Mouse (Mus musculus) embryonic facial prominence, embryonic 11.5 days (tissue): ENCODE results near the gene B3gnt4. TPM values are rescaled to one million over a fixed set of nuclear protein-coding genes. Genes with fewer than 3 reads are reported as not detected.

Experiments used
- ATAC-seq: fragments of 200-750 bp; cut with Nextera tagmentation; replicated peaks from 2 replicates; pipeline ENCODE4 v1.8.0; 2017; ENCODE audit warnings: low read depth; ENCODE audit not compliant: insufficient number of reproducible peaks, low FRiP score, low TSS enrichment
- DNase-seq: peaks from one replicate; pipeline ENCODE4 v3.0.0-alpha.2; 2015; ENCODE audit warnings: low spot score
- H3K27ac ChIP-seq: fragments of 300-500 bp; sonication (generic); replicated peaks from 2 replicates; pipeline ENCODE4 v1.5.1; 2014; ENCODE audit warnings: mild to moderate bottlenecking, low read depth, low read length, control low read depth
- H3K27me3 ChIP-seq: fragments of 300-500 bp; sonication (generic); 2 replicates; pipeline ENCODE4 v1.6.1; 2014; ENCODE audit warnings: mild to moderate bottlenecking, low read length, moderate library complexity, mixed read lengths; ENCODE audit not compliant: control insufficient read depth, insufficient read depth
- H3K36me3 ChIP-seq: fragments of 300-500 bp; sonication (generic); replicated peaks from 2 replicates; pipeline ENCODE4 v1.6.1; 2014; ENCODE audit warnings: low read depth, mild to moderate bottlenecking, low read length, moderate library complexity, mixed read lengths; ENCODE audit not compliant: control insufficient read depth, insufficient read depth
- H3K4me1 ChIP-seq: fragments of 300-500 bp; sonication (generic); 2 replicates; pipeline ENCODE4 v1.6.1; 2014; ENCODE audit warnings: low read length, mixed read lengths; ENCODE audit not compliant: control insufficient read depth, insufficient read depth
- H3K4me2 ChIP-seq: fragments of 300-500 bp; sonication (generic); 2 replicates; pipeline ENCODE4 v1.6.1; 2014; ENCODE audit warnings: low read depth, mild to moderate bottlenecking, control low read depth, low read length, moderate library complexity
- H3K4me3 ChIP-seq: fragments of 300-500 bp; sonication (generic); 2 replicates; pipeline ENCODE4 v1.5.1; 2014; ENCODE audit warnings: low read depth, low read length, control low read depth
- H3K9ac ChIP-seq: fragments of 300-500 bp; sonication (generic); replicated peaks from 2 replicates; pipeline ENCODE4 v1.6.1; 2014; ENCODE audit warnings: mild to moderate bottlenecking, control low read depth, low read length
- H3K9me3 ChIP-seq: fragments of 300-500 bp; sonication (generic); replicated peaks from 2 replicates; pipeline ENCODE4 v1.6.1; 2016; ENCODE audit warnings: mild to moderate bottlenecking, low read length, inconsistent platforms, mixed read lengths; ENCODE audit not compliant: control insufficient read depth
- WGBS: fragments of 180-500 bp; shearing (Covaris S2); extraction: QIAGEN DNeasy Blood & Tissue Kit; methylation state at CpG from one replicate; pipeline ENCODE4 v1.1.7; 2014; 5-methylcytosine and 5-hydroxymethylcytosine counted together
- polyA plus RNA-seq: library from polyadenylated mRNA; unstranded; fragments of >200 nt; fragmentation: Nextera tagmentation; extraction: Ambion mirVana; gene quantifications from 2 replicates; pipeline ENCODE4 v1.2.1, GENCODE M21; 2014

The B3gnt4 gene
- polyA plus RNA-seq: 1.6 and 1.8 TPM in 2 replicates

DNA sequence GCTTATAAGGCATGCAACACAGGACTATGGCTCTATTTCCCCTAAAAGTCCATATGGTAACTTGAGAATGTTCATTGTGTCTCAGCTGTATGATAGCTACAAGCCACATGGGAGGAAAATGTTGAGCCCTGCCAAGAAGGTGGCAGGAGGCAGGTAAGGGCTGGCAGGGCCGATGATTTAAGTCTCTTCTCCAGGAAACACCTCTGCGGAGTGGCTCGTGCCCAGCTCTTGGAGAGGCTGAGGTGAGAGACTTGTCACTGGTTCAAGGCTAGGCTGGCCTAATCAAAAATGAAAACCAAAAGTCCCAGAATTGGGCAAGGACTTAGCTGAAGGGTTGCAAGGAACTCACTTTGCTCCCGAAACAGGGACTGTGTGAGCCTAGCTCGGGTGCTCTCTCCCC lies at the start of gene B3gnt4:
B3gnt4 (plus strand) TSS at position 301 of the 400 bp plus-strand sequence.
- no peak within 1 kb of the TSS for H3K4me3 ChIP-seq
- no peak for ATAC-seq
- WGBS: 89% methylated on average over 5 of the region's 5 CpGs
- no peaks in the 10 kb centered on the region for H3K4me1 ChIP-seq
- no peaks in the 10 kb centered on the region; the same call in 1 of the 2 replicates for H3K36me3 ChIP-seq
- DNase-seq: no peak
- H3K9me3 ChIP-seq: no peaks in the 10 kb centered on the region
- H3K4me2 ChIP-seq: no peak within 1 kb of the TSS
- H3K27me3 ChIP-seq: no peaks in the 10 kb centered on the region
- no peak within 1 kb of the TSS for H3K27ac ChIP-seq
- no peak within 1 kb of the TSS for H3K9ac ChIP-seq

DNA sequence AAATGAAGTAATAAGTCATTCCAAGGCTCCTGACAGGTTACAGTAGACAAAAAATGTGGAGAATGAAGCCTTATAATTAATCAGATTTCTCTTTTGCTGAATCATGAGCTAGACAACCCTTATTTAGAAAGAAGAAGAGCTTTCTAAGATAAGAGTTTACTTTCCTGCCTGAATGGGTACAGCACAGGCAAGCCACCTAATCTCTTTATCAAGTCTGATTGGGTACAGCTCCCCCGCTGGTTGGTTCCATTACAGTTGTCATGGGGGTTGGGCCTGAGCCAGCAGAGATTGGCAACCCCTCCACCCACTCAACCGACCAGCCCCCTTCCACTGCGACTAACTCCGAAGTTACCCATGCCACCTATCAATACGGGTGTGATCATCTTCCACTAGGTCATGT lies 48.8 kb upstream of the B3gnt4 start:
- Histone ChIP-seq H3K27ac (no peak overlapping the region), H3K9me3 (no peaks in the 10 kb centered on the region), H3K27me3 (no peaks in the 10 kb centered on the region), H3K36me3 (no peaks in the 10 kb centered on the region), H3K4me2 (no peak overlapping the region), H3K9ac (no peak overlapping the region), H3K4me3 (no peak overlapping the region), H3K4me1 (no peaks in the 10 kb centered on the region)
- WGBS: 55% methylated on average over 5 of the region's 5 CpGs
- no peak for DNase-seq
- no peak for ATAC-seq

DNA sequence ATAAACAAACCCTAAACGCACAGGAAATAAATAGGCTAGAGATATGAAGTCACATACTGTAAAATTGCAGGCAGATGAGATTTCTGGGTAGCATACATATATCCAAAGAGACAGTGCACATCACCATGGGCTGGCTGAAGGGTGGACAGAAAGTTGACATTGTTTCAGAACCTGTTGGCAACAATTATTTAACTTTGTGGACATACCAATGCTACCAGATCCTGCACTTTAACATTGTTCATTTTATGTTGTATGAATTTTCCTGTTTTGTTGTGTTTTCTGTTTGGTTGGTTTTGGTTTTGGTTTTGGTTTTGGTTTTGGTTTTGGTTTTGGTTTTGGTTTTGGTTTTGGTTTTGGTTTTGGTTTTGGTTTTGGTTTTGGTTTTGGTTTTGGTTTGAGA lies 45.6 kb upstream of the B3gnt4 start:
- DNase-seq: no peak
- Histone ChIP-seq H3K4me1 (no peaks in the 10 kb centered on the region), H3K9ac (no peak overlapping the region)

DNA sequence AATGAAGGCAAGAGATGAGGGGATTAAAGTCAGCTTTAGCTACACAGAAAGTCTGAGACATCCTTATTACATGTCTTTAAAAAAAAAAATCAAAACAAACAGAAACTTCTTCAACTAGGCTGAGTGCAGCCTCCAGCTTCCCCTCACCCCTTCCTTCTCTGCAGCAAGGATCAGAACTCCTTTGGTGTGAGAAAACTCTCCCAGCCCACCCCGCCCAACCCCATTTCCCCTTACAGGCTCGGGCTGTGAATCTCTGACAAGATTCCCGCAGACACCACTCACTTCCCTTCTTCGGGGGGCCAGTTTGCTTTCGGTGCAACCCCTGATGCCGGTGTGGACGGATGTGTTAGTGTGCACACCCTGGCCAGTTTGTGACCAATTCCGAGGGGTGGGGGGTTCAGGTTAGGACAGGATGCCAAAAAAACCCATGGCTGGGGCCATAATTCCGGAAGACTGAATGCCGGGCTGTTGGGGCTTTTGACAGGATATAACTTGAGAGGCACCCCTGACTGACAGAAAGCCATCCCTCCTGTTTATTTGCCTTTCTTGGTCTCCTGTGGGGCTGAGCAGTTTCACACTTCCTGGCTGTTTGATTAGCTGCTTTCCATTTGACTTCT lies 39.4 kb upstream of the B3gnt4 start:
- Histone ChIP-seq H3K36me3 (no peaks in the 10 kb centered on the region), H3K27me3 (no peaks in the 10 kb centered on the region), H3K4me1 (no peaks in the 10 kb centered on the region), H3K4me3 (no peak overlapping the region), H3K27ac (no peak overlapping the region; the same call in 1 of the 2 replicates), H3K4me2 (no peak overlapping the region), H3K9ac (no peak overlapping the region), H3K9me3 (no peaks in the 10 kb centered on the region)
- ATAC-seq: no peak
- DNase-seq: peak; percentile 4
- 56% methylated on average over 10 of the region's 10 CpGs for WGBS

More for the DNA sequence above, 45.6 kb upstream of the B3gnt4 start:
- no peaks in the 10 kb centered on the region for H3K27me3 ChIP-seq
- no peak overlapping the region for H3K4me2 ChIP-seq
- no peak overlapping the region for H3K27ac ChIP-seq
- ATAC-seq: no peak
- no peak overlapping the region for H3K4me3 ChIP-seq
- no peaks in the 10 kb centered on the region for H3K9me3 ChIP-seq
- 87% methylated on average over 1 of the region's 1 CpGs for WGBS
- no peaks in the 10 kb centered on the region for H3K36me3 ChIP-seq

DNA sequence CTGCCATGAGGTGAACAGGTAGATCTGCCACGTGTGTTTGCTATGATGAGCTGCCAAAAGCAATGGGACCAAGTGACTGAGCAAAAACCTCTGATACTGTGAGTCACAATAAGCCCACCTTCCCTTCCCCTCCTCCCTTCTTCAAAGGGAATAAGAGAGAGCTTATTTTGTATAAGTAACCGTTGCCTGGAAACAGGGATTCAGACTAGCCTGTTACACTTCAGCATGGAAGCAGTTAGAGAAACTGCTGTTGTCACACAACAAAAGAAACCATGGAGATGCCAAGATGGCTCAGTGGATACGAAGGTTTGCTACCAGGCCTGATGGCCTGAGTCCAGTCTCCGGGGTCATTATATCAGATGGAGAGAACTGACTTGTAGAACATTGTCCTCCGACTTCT lies 36.4 kb upstream of the B3gnt4 start:
- ATAC-seq (no peak), DNase-seq (no peak)
- Histone ChIP-seq H3K27ac (no peak overlapping the region), H3K4me1 (no peaks in the 10 kb centered on the region), H3K4me3 (no peak overlapping the region), H3K27me3 (no peaks in the 10 kb centered on the region), H3K9ac (no peak overlapping the region), H3K9me3 (no peaks in the 10 kb centered on the region), H3K36me3 (no peaks in the 10 kb centered on the region), H3K4me2 (no peak overlapping the region)
- WGBS: 89% methylated on average over 5 of the region's 5 CpGs

DNA sequence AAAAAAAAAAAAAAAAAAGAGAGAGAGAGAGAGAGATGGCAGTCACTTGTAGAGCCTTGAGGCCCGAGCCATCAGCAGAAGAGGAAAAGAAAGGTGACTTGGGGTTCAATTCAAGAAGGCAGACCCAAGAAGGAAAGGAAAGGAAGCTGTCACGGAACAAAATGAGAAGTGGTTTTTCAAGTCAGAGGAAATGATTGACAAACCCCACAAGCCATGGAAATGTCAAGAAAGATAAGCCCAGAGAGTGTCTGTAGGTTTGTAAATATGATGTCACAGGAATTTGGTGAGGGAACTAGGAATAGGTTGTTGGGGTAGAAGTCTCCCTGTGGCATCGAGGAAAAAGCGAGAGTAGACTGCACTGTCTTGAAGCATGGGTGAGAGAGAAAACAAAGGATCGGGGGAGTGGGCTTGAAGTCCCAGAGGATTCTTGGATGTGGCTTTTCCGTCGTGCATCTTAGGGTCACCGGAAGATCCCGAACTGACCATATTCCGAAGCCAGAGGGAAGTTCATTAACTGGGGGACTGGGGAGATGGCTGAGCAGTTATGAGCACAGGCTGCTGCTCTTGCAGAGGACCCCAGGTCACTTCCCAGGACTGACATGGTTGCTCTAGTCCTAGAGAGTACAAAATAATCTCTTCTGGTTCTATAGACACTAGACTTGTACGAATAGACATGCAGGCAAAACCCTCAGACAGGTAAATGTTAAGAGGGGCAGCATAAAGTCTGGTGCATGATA lies 22.4 kb upstream of the B3gnt4 start:
- Histone ChIP-seq H3K27ac (no peak overlapping the region), H3K9me3 (no peaks in the 10 kb centered on the region), H3K27me3 (no peaks in the 10 kb centered on the region), H3K4me2 (no peak overlapping the region), H3K9ac (no peak overlapping the region), H3K36me3 (no peaks in the 10 kb centered on the region), H3K4me1 (no peaks in the 10 kb centered on the region; the same call in none of the 2 replicates), H3K4me3 (no peak overlapping the region)
- DNase-seq (no peak), ATAC-seq (no peak)
- WGBS: 87% methylated on average over 11 of the region's 11 CpGs

DNA sequence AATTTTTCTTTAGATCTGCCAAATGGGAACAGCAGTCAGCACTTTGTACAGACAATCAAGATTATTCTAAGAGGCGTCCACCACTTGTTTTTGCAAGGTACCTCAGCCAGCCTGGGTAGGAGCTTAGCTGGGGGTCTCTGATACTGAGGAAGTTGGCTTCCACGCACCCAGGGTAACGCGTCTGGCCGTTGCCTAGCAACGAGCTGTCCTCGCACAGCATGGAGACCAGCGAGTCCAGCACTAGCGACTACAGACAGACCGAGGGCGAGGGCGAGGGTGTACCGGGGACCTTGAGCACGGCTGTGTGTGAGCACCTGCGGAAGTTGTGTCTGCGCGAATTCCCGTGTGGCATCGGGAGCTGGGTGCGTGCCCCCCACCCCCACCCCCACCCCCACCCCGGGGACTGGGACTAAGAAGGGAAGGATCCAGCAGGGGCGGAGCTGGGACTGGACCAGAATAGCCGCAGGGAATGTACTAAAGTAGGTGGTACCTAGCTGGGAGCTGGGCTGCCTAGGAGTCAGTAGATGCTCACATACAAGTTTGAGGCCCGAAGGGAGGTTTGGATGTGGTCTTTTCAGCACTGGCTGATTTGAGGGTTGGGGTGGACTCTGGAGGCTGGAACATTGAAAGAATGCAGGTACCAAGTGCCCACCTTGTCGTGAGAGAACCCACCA lies 21.0 kb upstream of the B3gnt4 start, which contains the start of the genes Lrrc43 and Il31:
Lrrc43 (plus strand) TSS at position 194 of the 674 bp plus-strand sequence.
Il31 (minus strand) TSS at position 378 of the 674 bp plus-strand sequence.
- Histone ChIP-seq H3K4me1 (no peaks in the 10 kb centered on the region; the same call in none of the 2 replicates), H3K36me3 (no peaks in the 10 kb centered on the region), H3K9me3 (no peaks in the 10 kb centered on the region), H3K27ac (no peak within 1 kb of the TSS), H3K4me2 (peak within 1 kb of the TSS; percentile 49), H3K27me3 (no peaks in the 10 kb centered on the region), H3K4me3 (no peak within 1 kb of the TSS), H3K9ac (no peak within 1 kb of the TSS)
- DNase-seq (peak; percentile 59), ATAC-seq (peak; percentile 67; the same call in 1 of the 2 replicates)
- WGBS: 9% methylated on average over 25 of the region's 25 CpGs
